Mouse (Mus musculus): ENCODE data around the gene Pom121l2.

Pom121l2 gene

GRCm38 (mm10) chr13:21980981-21981802, at the start of gene Pom121l2:
Pom121l2 (plus strand) TSS chr13:21981194.
- DNase-seq (ENCODE audit: low read depth, low spot score), result peak; percentile 32

- DNase-seq (ENCODE audit: low read depth, low spot score), result no peak
These were observed 49.3 kb upstream of the Pom121l2 start for GRCm38 (mm10) chr13:21931740-21932139.

- peak; percentile 72 for DNase-seq (ENCODE audit: low read depth, low spot score)
These were observed 47.1 kb upstream of the Pom121l2 start for GRCm38 (mm10) chr13:21933626-21934548.

- DNase-seq (ENCODE audit: low read depth, low spot score), result peak; percentile 87
These were observed 45.8 kb upstream of the Pom121l2 start for GRCm38 (mm10) chr13:21934982-21935791.

GRCm38 (mm10) chr13:21935833-21936232, 45.2 kb upstream of the Pom121l2 start:
- DNase-seq (ENCODE audit: low read depth, low spot score), result no peak

- peak; percentile 82 for DNase-seq (ENCODE audit: low read depth, low spot score)
These were observed 44.0 kb upstream of the Pom121l2 start for GRCm38 (mm10) chr13:21936968-21937367.

- DNase-seq (ENCODE audit: low read depth, low spot score), result peak; percentile 96
These were observed 40.8 kb upstream of the Pom121l2 start for GRCm38 (mm10) chr13:21940213-21940612.

GRCm38 (mm10) chr13:21940811-21941321, 40.1 kb upstream of the Pom121l2 start:
- peak; percentile 85 for DNase-seq (ENCODE audit: low read depth, low spot score)

GRCm38 (mm10) chr13:21943644-21944043, 37.4 kb upstream of the Pom121l2 start:
- DNase-seq (ENCODE audit: low read depth, low spot score), result no peak

- no peak for DNase-seq (ENCODE audit: low read depth, low spot score)
These were observed 36.4 kb upstream of the Pom121l2 start for GRCm38 (mm10) chr13:21944592-21944925.

GRCm38 (mm10) chr13:21944926-21945740, 35.9 kb upstream of the Pom121l2 start, which contains the start of gene Zfp184:
Zfp184 (plus strand) TSS chr13:21945094.
- peak; percentile 98 for DNase-seq (ENCODE audit: low read depth, low spot score)

- DNase-seq (ENCODE audit: low read depth, low spot score), result no peak
These were observed 11.7 kb upstream of the Pom121l2 start for GRCm38 (mm10) chr13:21969269-21969668.

- DNase-seq (ENCODE audit: low read depth, low spot score), result no peak
These were observed 11.2 kb upstream of the Pom121l2 start for GRCm38 (mm10) chr13:21969816-21970215.

- DNase-seq (ENCODE audit: low read depth, low spot score), result peak; percentile 8
These were observed 9.4 kb upstream of the Pom121l2 start for GRCm38 (mm10) chr13:21971641-21972040.

- DNase-seq (ENCODE audit: low read depth, low spot score), result peak; percentile 95
These were observed 6.7 kb upstream of the Pom121l2 start for GRCm38 (mm10) chr13:21974221-21974725.

- DNase-seq (ENCODE audit: low read depth, low spot score), result peak; percentile 84
These were observed 6.1 kb upstream of the Pom121l2 start for GRCm38 (mm10) chr13:21974726-21975473.

- no peak for DNase-seq (ENCODE audit: low read depth, low spot score)
These were observed 804 bp downstream of the Pom121l2 start for GRCm38 (mm10) chr13:21981803-21982193.

GRCm38 (mm10) chr13:21984486-21984885, 3.5 kb downstream of the Pom121l2 start:
- DNase-seq (ENCODE audit: low read depth, low spot score), result no peak

- no peak for DNase-seq (ENCODE audit: low read depth, low spot score)
These were observed 11.6 kb downstream of the Pom121l2 start for GRCm38 (mm10) chr13:21992550-21992949.
